Comparison of ENCODE assay signal across 8 mouse cellular contexts in the genomic region with DNA sequence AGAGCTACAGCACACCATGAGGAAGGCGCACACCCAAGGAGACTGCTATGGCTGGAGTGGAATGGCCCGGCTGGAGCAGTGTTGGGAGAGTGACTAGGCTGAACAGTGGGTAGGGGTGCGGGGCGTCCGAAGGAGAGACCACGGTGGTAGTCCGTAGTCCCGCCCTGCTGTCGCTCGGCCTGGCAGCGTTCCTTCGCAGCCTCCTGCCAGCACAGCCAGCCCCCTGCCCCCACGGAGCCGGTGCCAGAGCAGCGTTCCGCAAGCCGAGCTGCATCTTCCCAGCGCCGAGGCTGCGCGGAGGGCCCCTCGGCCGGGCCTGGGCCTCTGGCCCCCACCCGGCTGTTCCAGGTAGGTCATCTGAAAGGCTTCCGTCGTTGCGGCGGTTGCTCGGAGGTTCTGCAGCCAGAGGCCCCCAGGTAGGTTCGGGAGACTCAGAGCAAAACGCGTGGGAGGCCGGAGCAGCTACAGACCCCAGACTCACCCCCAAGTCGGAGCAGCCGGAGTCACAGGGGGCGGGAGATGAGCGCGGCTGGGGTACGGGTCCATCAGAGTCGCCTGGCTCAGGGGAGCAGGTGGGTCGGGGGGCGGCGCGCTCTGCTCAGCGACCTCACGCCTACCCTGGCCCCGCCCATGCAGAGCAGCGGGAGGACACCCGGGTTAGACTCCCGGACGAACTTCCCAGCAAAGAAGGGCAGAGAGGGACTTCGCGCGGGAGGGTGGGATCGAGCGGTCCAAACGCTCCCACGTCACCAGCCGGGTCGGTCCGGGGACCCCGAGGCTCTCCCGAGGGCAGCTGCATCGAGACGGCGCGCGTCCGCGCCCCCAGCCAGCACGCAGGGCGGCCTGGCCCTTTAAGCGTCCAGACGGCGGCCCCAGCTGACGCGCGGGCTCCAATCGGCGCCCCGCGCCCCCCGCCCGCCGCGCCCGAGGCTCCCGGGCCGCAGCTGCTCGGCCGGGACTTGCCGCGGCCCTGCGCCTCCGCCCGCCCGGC. TPM values are rescaled to one million over a fixed set of nuclear protein-coding genes. Genes with fewer than 3 reads are reported as not detected.
DNase-seq lines count a peak whose midpoint lies in the region; ATAC-seq and TF ChIP-seq lines count a peak whose summit lies in the region.

A gene (plus strand): TSS at position 240 of the 991 bp plus-strand sequence.

- peak; percentile 61 for DNase-seq in MN1 (ENCODE audit: low spot score)
- DNase-seq in brain, embryonic 14.5 days (ENCODE audit: low read depth), result peak; percentile 89
- DNase-seq in kidney, postnatal 25 days, result peak; percentile 52 to 79
- DNase-seq in liver, embryonic 14.5 days (ENCODE audit: low read depth in 3 of 3, low spot score in 3 of 3), result no peak
- DNase-seq in spleen, postnatal 14 days (ENCODE audit: low spot score in 2 of 2), result no peak

- H3K9ac ChIP-seq in forebrain, embryonic 12.5 days, result peak within 1 kb of the TSS; percentile 94
- H3K9ac ChIP-seq in heart, embryonic 16.5 days (ENCODE audit: low read length), result peak within 1 kb of the TSS; percentile 90
- peak within 1 kb of the TSS; percentile 32 for H3K9ac ChIP-seq in liver, embryonic 14.5 days (replicated peaks)
- peak within 1 kb of the TSS; percentile 95 for H3K9ac ChIP-seq in neural tube, embryonic 15.5 days (replicated peaks)

- H3K27ac ChIP-seq in forebrain, embryonic 12.5 days, result peak within 1 kb of the TSS; percentile 94
- H3K27ac ChIP-seq in heart, embryonic 16.5 days (ENCODE audit: low read length), result peak within 1 kb of the TSS; percentile 89
- no peak within 1 kb of the TSS for H3K27ac ChIP-seq in liver, embryonic 14.5 days
- H3K27ac ChIP-seq in neural tube, embryonic 15.5 days (replicated peaks), result peak within 1 kb of the TSS; percentile 91

- TF ChIP-seq POLR2A in brain, embryonic 14.5 days (IDR thresholded peaks at IDR 0.05; ENCODE audit: borderline replicate concordance, extremely low read depth, insufficient read depth, insufficient read length, poor library complexity, severe bottlenecking), result peak; percentile 54

- peak within 1 kb of the TSS; percentile 84 for H3K4me3 ChIP-seq in forebrain, embryonic 12.5 days (replicated peaks)
- peak within 1 kb of the TSS; percentile 74 for H3K4me3 ChIP-seq in heart, embryonic 16.5 days (ENCODE audit: low read length)
- H3K4me3 ChIP-seq in liver, embryonic 14.5 days (ENCODE audit: insufficient read depth in 1 of 2, low read depth in 2 of 2, low read length in 2 of 2), result peak within 1 kb of the TSS; percentile 46 to 56
- peak within 1 kb of the TSS; percentile 91 for H3K4me3 ChIP-seq in neural tube, embryonic 15.5 days (replicated peaks)

- peaks cover 44% of the 10 kb centered on the region for H3K36me3 ChIP-seq in forebrain, embryonic 12.5 days (replicated peaks)
- peaks cover 35% of the 10 kb centered on the region for H3K36me3 ChIP-seq in heart, embryonic 16.5 days (ENCODE audit: control insufficient read depth, insufficient read depth)
- peaks cover 18% of the 10 kb centered on the region for H3K36me3 ChIP-seq in liver, embryonic 14.5 days (replicated peaks; ENCODE audit: control insufficient read depth, insufficient read depth, low read depth)
- peaks cover 45% of the 10 kb centered on the region for H3K36me3 ChIP-seq in neural tube, embryonic 15.5 days

- peak within 1 kb of the TSS; percentile 97 for H3K4me2 ChIP-seq in forebrain, embryonic 12.5 days
- peak within 1 kb of the TSS; percentile 96 for H3K4me2 ChIP-seq in heart, embryonic 16.5 days (ENCODE audit: low read depth, low read length)
- H3K4me2 ChIP-seq in liver, embryonic 14.5 days (ENCODE audit: low read depth), result peak within 1 kb of the TSS; percentile 64
- peak within 1 kb of the TSS; percentile 81 for H3K4me2 ChIP-seq in neural tube, embryonic 15.5 days

- H3K9me3 ChIP-seq in forebrain, embryonic 12.5 days, result no peaks in the 10 kb centered on the region
- no peaks in the 10 kb centered on the region for H3K9me3 ChIP-seq in heart, embryonic 16.5 days (replicated peaks; ENCODE audit: control insufficient read depth, low read length)
- no peaks in the 10 kb centered on the region for H3K9me3 ChIP-seq in liver, embryonic 14.5 days (ENCODE audit: control insufficient read depth, low read length)
- H3K9me3 ChIP-seq in neural tube, embryonic 15.5 days (replicated peaks), result no peaks in the 10 kb centered on the region

- peak; percentile 88 for ATAC-seq in forebrain, embryonic 12.5 days (ENCODE audit: low FRiP score)
- ATAC-seq in heart, embryonic 16.5 days (replicated peaks; ENCODE audit: extremely low read depth, insufficient read depth, low FRiP score), result peak; percentile 84
- ATAC-seq in liver, embryonic 14.5 days (ENCODE audit: insufficient read depth), result peak; percentile 29
- peak; percentile 88 for ATAC-seq in neural tube, embryonic 15.5 days (ENCODE audit: low FRiP score)

- no peak for TF ChIP-seq CTCF in brain, embryonic 14.5 days (IDR thresholded peaks at IDR 0.05; ENCODE audit: borderline replicate concordance, extremely low read depth, insufficient read depth, insufficient read length)
- TF ChIP-seq CTCF in liver, embryonic 14.5 days (IDR thresholded peaks at IDR 0.05; ENCODE audit: low read depth), result no peak

- peaks cover 40% of the 10 kb centered on the region for H3K4me1 ChIP-seq in forebrain, embryonic 12.5 days
- H3K4me1 ChIP-seq in heart, embryonic 16.5 days (ENCODE audit: control insufficient read depth, insufficient read depth, low read length), result peaks cover 30% of the 10 kb centered on the region
- H3K4me1 ChIP-seq in liver, embryonic 14.5 days (replicated peaks; ENCODE audit: control insufficient read depth in 2 of 2, insufficient read depth in 2 of 2, low read length in 1 of 2), result 0 out of 4 replicates have a peak, but pooled peaks cover 0 to 3% of the 10 kb centered on the region in 2 experiments
- peaks cover 53% of the 10 kb centered on the region for H3K4me1 ChIP-seq in neural tube, embryonic 15.5 days

- no peak for TF ChIP-seq EP300 in liver, embryonic 14.5 days (IDR thresholded peaks at IDR 0.05; ENCODE audit: low read depth)

- H3K27me3 ChIP-seq in forebrain, embryonic 12.5 days, result no peaks in the 10 kb centered on the region
- no peaks in the 10 kb centered on the region for H3K27me3 ChIP-seq in heart, embryonic 16.5 days (ENCODE audit: control insufficient read depth, insufficient read depth, low read length)
- H3K27me3 ChIP-seq in liver, embryonic 14.5 days (ENCODE audit: control insufficient read depth, insufficient read depth, low read length), result peaks cover 33% of the 10 kb centered on the region
- no peaks in the 10 kb centered on the region for H3K27me3 ChIP-seq in neural tube, embryonic 15.5 days (replicated peaks)

- under 1% methylated on average over 75 of the region's 97 CpGs for WGBS in forebrain, embryonic 12.5 days
- WGBS in heart, embryonic 16.5 days, result under 1% methylated on average over 86 of the region's 97 CpGs
- WGBS in liver, embryonic 14.5 days (ENCODE audit: insufficient replicate concordance), result under 1% methylated on average over 89 of the region's 97 CpGs
- WGBS in neural tube, embryonic 15.5 days, result under 1% methylated on average over 83 of the region's 97 CpGs

RNA-seq across cellular contexts. Expression of the gene that starts here (rescaled TPM):
- 38.8 and 51.4 TPM in 2 replicates for polyA plus RNA-seq in brain, embryonic 14.5 days (2012; rRNA removed)
- polyA plus RNA-seq in forebrain, embryonic 12.5 days (2016; fragmentation: Nextera tagmentation; extraction: Ambion mirVana), result 9.5 and 10.8 TPM in 2 replicates
- polyA plus RNA-seq in heart, embryonic 16.5 days (2015; fragmentation: Nextera tagmentation; extraction: Ambion mirVana), result 15.8 and 21.3 TPM in 2 replicates
- polyA plus RNA-seq in liver, embryonic 14.5 days (2012; rRNA removed), result 1.8 and 2.3 TPM in 2 replicates
- 0.52 and 0.75 TPM in 2 replicates for polyA plus RNA-seq in liver, embryonic 14.5 days (2014; fragmentation: Nextera tagmentation; extraction: Ambion mirVana)
- polyA plus RNA-seq in neural tube, embryonic 15.5 days (2015; fragmentation: Nextera tagmentation; extraction: Ambion mirVana), result 27.9 and 36.3 TPM in 2 replicates

Comparison
In these comparisons a context has a peak if more than half of its experiments do, and no peak if none do; other contexts are left out.
1. DNase-seq: peak in MN1 (single experiment), brain, embryonic 14.5 days (single experiment) and kidney, postnatal 25 days (2 of 2); none in liver, embryonic 14.5 days (0 of 3) and spleen, postnatal 14 days (0 of 2).
2. ATAC-seq: peak in every context shown above with its lines; median percentile 88 in forebrain, embryonic 12.5 days; 88 in neural tube, embryonic 15.5 days; 84 in heart, embryonic 16.5 days; 29 in liver, embryonic 14.5 days.
3. H3K9ac ChIP-seq: peak in every context shown above with its lines; median percentile 95 in neural tube, embryonic 15.5 days; 94 in forebrain, embryonic 12.5 days; 90 in heart, embryonic 16.5 days; 32 in liver, embryonic 14.5 days.
4. Peak in every context shown above with its lines, with median percentiles within 50 percentile points of each other: H3K4me2 ChIP-seq and H3K4me3 ChIP-seq.